Mouse (Mus musculus) kidney, postnatal 0 days (tissue): ENCODE results near the gene Mpg. TPM values are rescaled to one million over a fixed set of nuclear protein-coding genes. Genes with fewer than 3 reads are reported as not detected.

Experiments
- ATAC-seq: fragments of 200-750 bp; cut with Nextera tagmentation; replicated peaks from 2 replicates; pipeline ENCODE4 v1.8.0; 2017; ENCODE audit warnings: low read depth, moderate number of reproducible peaks, moderate TSS enrichment, moderate library complexity; ENCODE audit not compliant: low FRiP score
- DNase-seq: peaks from one replicate; pipeline ENCODE4 v3.0.0-alpha.2; 2016; ENCODE audit warnings: low spot score
- H3K27ac ChIP-seq: fragments of 300-500 bp; sonication (generic); 2 replicates; pipeline ENCODE4 v1.5.1; 2014; ENCODE audit warnings: mild to moderate bottlenecking
- H3K27me3 ChIP-seq: fragments of 300-500 bp; sonication (generic); 2 replicates; pipeline ENCODE4 v1.6.1; 2014; ENCODE audit warnings: low read length, mixed read lengths; ENCODE audit not compliant: insufficient read depth
- H3K36me3 ChIP-seq: fragments of 300-500 bp; sonication (generic); 2 replicates; pipeline ENCODE4 v1.6.1; 2014; ENCODE audit warnings: low read length, mixed read lengths; ENCODE audit not compliant: insufficient read depth
- H3K4me1 ChIP-seq: fragments of 300-500 bp; sonication (generic); replicated peaks from 2 replicates; pipeline ENCODE4 v1.6.1; 2014; ENCODE audit warnings: antibody characterized with exemption, low read length, mixed read lengths; ENCODE audit not compliant: insufficient read depth
- H3K4me2 ChIP-seq: fragments of 300-500 bp; sonication (generic); 2 replicates; pipeline ENCODE4 v1.6.1; 2014; ENCODE audit warnings: mild to moderate bottlenecking, low read length, moderate library complexity, mixed read lengths
- H3K4me3 ChIP-seq: fragments of 300-500 bp; sonication (generic); replicated peaks from 2 replicates; pipeline ENCODE4 v1.5.1; 2014; ENCODE audit warnings: low read depth, low read length
- H3K9ac ChIP-seq: fragments of 300-500 bp; sonication (generic); 2 replicates; pipeline ENCODE4 v1.6.1; 2014; ENCODE audit warnings: low read depth, low read length
- H3K9me3 ChIP-seq: fragments of 300-500 bp; sonication (generic); replicated peaks from 2 replicates; pipeline ENCODE4 v1.6.1; 2016; ENCODE audit warnings: low read length, inconsistent platforms, mixed read lengths
- CTCF ChIP-seq: IDR thresholded peaks from 2 replicates; pipeline ENCODE4 v1.5.1; 2016; ENCODE audit warnings: antibody characterized with exemption, low read depth, mild to moderate bottlenecking, moderate library complexity
- WGBS: fragments of 180-500 bp; shearing (Covaris S2); extraction: QIAGEN DNeasy Blood & Tissue Kit; methylation state at CpG from one replicate; pipeline ENCODE4 v1.1.7; 2014; 5-methylcytosine and 5-hydroxymethylcytosine counted together
- polyA plus RNA-seq: library from polyadenylated mRNA; unstranded; fragments of >200 nt; fragmentation: Nextera tagmentation; extraction: Ambion mirVana; gene quantifications from 2 replicates; pipeline ENCODE4 v1.2.1, GENCODE M21; 2015

Gene Mpg
- polyA plus RNA-seq, 1 experiment from 2014 or later: 33.0 TPM

- no peak for DNase-seq
- peaks cover 6% of the 10 kb centered on the region for H3K4me1 ChIP-seq
- H3K4me2 ChIP-seq: no peak overlapping the region
- no peaks in the 10 kb centered on the region for H3K9me3 ChIP-seq
- no peak overlapping the region for H3K9ac ChIP-seq
- no peaks in the 10 kb centered on the region for H3K27me3 ChIP-seq
- no peak overlapping the region for H3K4me3 ChIP-seq
- no peak overlapping the region for H3K27ac ChIP-seq
- no peaks in the 10 kb centered on the region for H3K36me3 ChIP-seq
- no peak for TF ChIP-seq CTCF
- WGBS: 90% methylated on average over 5 of the region's 5 CpGs
- no peak for ATAC-seq
These were observed 42.6 kb downstream of the Mpg start for GRCm38 (mm10) chr11:32268952-32269351.

- ATAC-seq (no peak), DNase-seq (no peak)
- Histone ChIP-seq H3K4me2 (no peak overlapping the region), H3K9me3 (no peaks in the 10 kb centered on the region), H3K4me1 (peaks cover 1% of the 10 kb centered on the region), H3K9ac (no peak overlapping the region), H3K36me3 (no peaks in the 10 kb centered on the region), H3K4me3 (no peak overlapping the region), H3K27me3 (no peaks in the 10 kb centered on the region), H3K27ac (no peak overlapping the region)
- WGBS: 35% methylated on average over 4 of the region's 4 CpGs
- no peak for TF ChIP-seq CTCF
These were observed 44.9 kb downstream of the Mpg start for GRCm38 (mm10) chr11:32271178-32271577.

GRCm38 (mm10) chr11:32276347-32276746 is 50.0 kb downstream of the Mpg start, which contains the start of gene Hba-x:
TSS of gene Hba-x (plus strand) at chr11:32276400.
- Histone ChIP-seq H3K4me2 (no peak within 1 kb of the TSS), H3K27me3 (no peaks in the 10 kb centered on the region), H3K9ac (no peak within 1 kb of the TSS), H3K4me3 (no peak within 1 kb of the TSS), H3K4me1 (no peaks in the 10 kb centered on the region), H3K27ac (no peak within 1 kb of the TSS), H3K9me3 (no peaks in the 10 kb centered on the region), H3K36me3 (no peaks in the 10 kb centered on the region)
- DNase-seq (no peak), ATAC-seq (no peak)
- TF ChIP-seq CTCF: no peak
- WGBS: 76% methylated on average over 3 of the region's 3 CpGs

- Histone ChIP-seq H3K27ac (no peak overlapping the region), H3K9ac (no peak overlapping the region), H3K36me3 (no peaks in the 10 kb centered on the region), H3K9me3 (no peaks in the 10 kb centered on the region), H3K4me3 (no peak overlapping the region), H3K4me2 (no peak overlapping the region), H3K4me1 (no peaks in the 10 kb centered on the region), H3K27me3 (no peaks in the 10 kb centered on the region)
- WGBS: 71% methylated on average over 21 of the region's 21 CpGs
- ATAC-seq: no peak
- TF ChIP-seq CTCF: no peak
- no peak for DNase-seq
These were observed 51.6 kb downstream of the Mpg start for GRCm38 (mm10) chr11:32277736-32278457.

GRCm38 (mm10) chr11:32278458-32278957 is 52.2 kb downstream of the Mpg start:
- H3K4me1 ChIP-seq: no peaks in the 10 kb centered on the region

GRCm38 (mm10) chr11:32280646-32281045 is 54.3 kb downstream of the Mpg start:
- ATAC-seq (no peak), DNase-seq (no peak)
- WGBS: 38% methylated on average over 2 of the region's 2 CpGs
- no peak overlapping the region for H3K9ac ChIP-seq
- H3K9me3 ChIP-seq: no peaks in the 10 kb centered on the region
- H3K27ac ChIP-seq: no peak overlapping the region
- no peaks in the 10 kb centered on the region for H3K36me3 ChIP-seq
- H3K27me3 ChIP-seq: no peaks in the 10 kb centered on the region
- TF ChIP-seq CTCF: no peak
- H3K4me3 ChIP-seq: no peak overlapping the region
- H3K4me1 ChIP-seq: no peaks in the 10 kb centered on the region
- H3K4me2 ChIP-seq: no peak overlapping the region

More at GRCm38 (mm10) chr11:32278458-32278957, 52.2 kb downstream of the Mpg start:
- no peaks in the 10 kb centered on the region for H3K9me3 ChIP-seq
- H3K27ac ChIP-seq: no peak overlapping the region
- H3K9ac ChIP-seq: no peak overlapping the region
- no peak overlapping the region for H3K4me2 ChIP-seq
- H3K27me3 ChIP-seq: no peaks in the 10 kb centered on the region
- TF ChIP-seq CTCF: no peak
- 86% methylated on average over 12 of the region's 12 CpGs for WGBS
- ATAC-seq (no peak), DNase-seq (no peak)
- no peak overlapping the region for H3K4me3 ChIP-seq
- H3K36me3 ChIP-seq: no peaks in the 10 kb centered on the region
